Mouse (Mus musculus) myocyte (in vitro differentiated cells): ENCODE measurements around the gene Gm1043. TPM values are rescaled to one million over a fixed set of nuclear protein-coding genes. Genes with fewer than 3 reads are reported as not detected.

Source experiments
- H3K27me3 ChIP-seq: one replicate; pipeline ENCODE4 v1.6.1; 2011; ENCODE audit not compliant: control insufficient read depth, insufficient read depth, insufficient read length
- H3K36me3 ChIP-seq: one replicate; pipeline ENCODE4 v1.6.1; 2011; ENCODE audit not compliant: control insufficient read depth, insufficient read depth
- H3K4me2 ChIP-seq: one replicate; pipeline ENCODE4 v1.6.1; 2011; ENCODE audit warnings: low read depth, control low read depth
- H3K4me3 ChIP-seq: one replicate; pipeline ENCODE4 v1.5.1; 2011; ENCODE audit warnings: mild to moderate bottlenecking, control low read depth, moderate library complexity
- H3K79me2 ChIP-seq: one replicate; pipeline ENCODE4 v1.6.1; 2011; ENCODE audit not compliant: control insufficient read depth, insufficient read depth
- H3ac ChIP-seq: one replicate; pipeline ENCODE4 v1.6.1; 2011; ENCODE audit not compliant: control insufficient read depth, insufficient read length
- CEBPB ChIP-seq: IDR thresholded peaks from 2 replicates; pipeline ENCODE4 v1.6.1; 2011; ENCODE audit warnings: mild to moderate bottlenecking, moderate library complexity; ENCODE audit not compliant: poor library complexity, insufficient read depth, severe bottlenecking
- E2F4 ChIP-seq: IDR thresholded peaks from one replicate; pipeline ENCODE4 v1.6.1; 2011; ENCODE audit warnings: mild to moderate bottlenecking, control low read depth, moderate library complexity; ENCODE audit not compliant: insufficient read depth
- MAX ChIP-seq: IDR thresholded peaks from one replicate; pipeline ENCODE4 v1.6.1; 2011; ENCODE audit warnings: low read depth, mild to moderate bottlenecking, control low read depth
- MYOD1 ChIP-seq, 3 experiments: IDR thresholded peaks; one replicate each; pipeline ENCODE4 v1.6.1; 2011; ENCODE audit warnings: control low read depth in 2 of 3, low read depth in 2 of 3, mild to moderate bottlenecking in 2 of 3, moderate library complexity in 1 of 3; ENCODE audit not compliant: insufficient read length in 2 of 3, control insufficient read depth in 1 of 3
- MYOG ChIP-seq, 3 experiments: IDR thresholded peaks; one replicate each; pipeline ENCODE4 v1.6.1; 2011; ENCODE audit warnings: control low read depth in 2 of 3, low read depth in 2 of 3, mild to moderate bottlenecking in 2 of 3; ENCODE audit not compliant: insufficient read length in 2 of 3, control insufficient read depth in 1 of 3, insufficient read depth in 1 of 3
- POLR2A ChIP-seq: IDR thresholded peaks from one replicate; pipeline ENCODE4 v1.6.1; 2011; ENCODE audit warnings: low read depth, mild to moderate bottlenecking, control low read depth, moderate library complexity; ENCODE audit not compliant: insufficient read length
- POLR2AphosphoS2 ChIP-seq: IDR thresholded peaks from one replicate; pipeline ENCODE4 v1.6.1; 2011; ENCODE audit warnings: low read depth, control low read depth; ENCODE audit not compliant: insufficient read length
- REST ChIP-seq: IDR thresholded peaks from one replicate; pipeline ENCODE4 v1.6.1; 2011; ENCODE audit warnings: mild to moderate bottlenecking, control low read depth, moderate library complexity; ENCODE audit not compliant: insufficient read depth, insufficient read length
- SRF ChIP-seq: IDR thresholded peaks from one replicate; pipeline ENCODE4 v1.6.1; 2011; ENCODE audit warnings: low read depth; ENCODE audit not compliant: control insufficient read depth, insufficient read length
- TCF12 ChIP-seq: IDR thresholded peaks from one replicate; pipeline ENCODE4 v1.6.1; 2011; ENCODE audit warnings: mild to moderate bottlenecking, control low read depth; ENCODE audit not compliant: poor library complexity, insufficient read depth, severe bottlenecking
- TCF3 ChIP-seq: IDR thresholded peaks from one replicate; pipeline ENCODE4 v1.6.1; 2011; ENCODE audit warnings: low read depth, control low read depth; ENCODE audit not compliant: insufficient read length
- USF1 ChIP-seq: IDR thresholded peaks from one replicate; pipeline ENCODE4 v1.6.1; 2011; ENCODE audit warnings: low read depth, mild to moderate bottlenecking, control low read depth, moderate library complexity
- polyA plus RNA-seq: library from polyadenylated mRNA; unstranded; fragments of >200 nt; fragmentation: generic; extraction: Trizol; gene quantifications from one replicate; pipeline ENCODE4 v1.2.1, GENCODE M21; 2012; ENCODE audit warnings: missing spikeins

Gene Gm1043
- polyA plus RNA-seq, 1 experiment: not detected

DNA sequence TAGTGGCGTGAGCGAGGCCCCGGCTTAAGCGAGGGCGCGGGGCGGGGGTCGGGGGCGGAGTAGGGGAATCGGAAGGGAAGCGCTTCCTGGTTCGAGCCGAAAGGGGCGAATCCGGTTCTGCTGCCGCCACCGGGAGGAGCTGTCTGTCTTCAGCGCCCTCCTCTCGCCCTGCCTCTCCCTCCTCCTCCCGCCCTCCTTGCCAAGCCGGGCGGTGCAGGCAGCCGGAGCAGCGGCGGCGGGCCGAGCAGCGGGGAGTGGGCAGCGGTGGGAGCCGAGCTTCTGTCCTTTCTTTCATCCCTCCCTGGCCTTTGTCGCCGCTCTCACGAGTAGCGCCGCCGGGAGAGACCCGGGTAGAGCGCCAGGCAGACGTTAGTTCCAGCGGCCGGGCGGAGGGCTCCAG lies 160.5 kb downstream of the Gm1043 start:
- no peak overlapping the region for H3K4me2 ChIP-seq
- no peak overlapping the region for H3K4me3 ChIP-seq
- no peaks in the 10 kb centered on the region for H3K36me3 ChIP-seq
- TF ChIP-seq MYOD1 (IDR thresholded peaks at IDR 0.05; ENCODE audit: control insufficient read depth in 1 of 3, insufficient read length in 2 of 3, low read depth in 2 of 3): no peak
- TF ChIP-seq POLR2AphosphoS2: no peak
- no peak for TF ChIP-seq REST
- H3K79me2 ChIP-seq: no peaks in the 10 kb centered on the region
- peaks cover 18% of the 10 kb centered on the region for H3K27me3 ChIP-seq
- no peak overlapping the region for H3ac ChIP-seq

- Histone ChIP-seq H3K27me3 (peaks cover 18% of the 10 kb centered on the region), H3K4me3 (no peak overlapping the region), H3K79me2 (no peaks in the 10 kb centered on the region), H3ac (no peak overlapping the region), H3K4me2 (no peak overlapping the region), H3K36me3 (no peaks in the 10 kb centered on the region)
- TF ChIP-seq TCF12 (no peak), CEBPB (no peak), SRF (no peak), POLR2AphosphoS2 (no peak), E2F4 (no peak), MYOD1 (IDR thresholded peaks at IDR 0.05; ENCODE audit: control insufficient read depth in 1 of 3, insufficient read length in 2 of 3, low read depth in 2 of 3) (no peak), POLR2A (no peak), REST (no peak), MAX (no peak), MYOG (IDR thresholded peaks at IDR 0.05; ENCODE audit: control insufficient read depth in 1 of 3, insufficient read depth in 1 of 3, insufficient read length in 2 of 3, low read depth in 2 of 3) (no peak), TCF3 (no peak)
Observed at GRCm38 (mm10) chr5:37246138-37246910, 161.2 kb downstream of the Gm1043 start.

GRCm38 (mm10) chr5:37247456-37247855 lies 162.3 kb downstream of the Gm1043 start:
- Histone ChIP-seq H3K4me2 (no peak overlapping the region), H3K79me2 (no peaks in the 10 kb centered on the region), H3K4me3 (no peak overlapping the region), H3K36me3 (no peaks in the 10 kb centered on the region), H3ac (no peak overlapping the region), H3K27me3 (peaks cover 18% of the 10 kb centered on the region)
- TF ChIP-seq MYOG (IDR thresholded peaks at IDR 0.05; ENCODE audit: control insufficient read depth in 1 of 3, insufficient read depth in 1 of 3, insufficient read length in 2 of 3, low read depth in 2 of 3) (no peak), POLR2AphosphoS2 (no peak), CEBPB (no peak), REST (no peak), MAX (no peak), TCF12 (no peak), TCF3 (no peak), E2F4 (no peak), POLR2A (no peak), MYOD1 (IDR thresholded peaks at IDR 0.05; ENCODE audit: control insufficient read depth in 1 of 3, insufficient read length in 2 of 3, low read depth in 2 of 3) (no peak), USF1 (no peak), SRF (no peak)

DNA sequence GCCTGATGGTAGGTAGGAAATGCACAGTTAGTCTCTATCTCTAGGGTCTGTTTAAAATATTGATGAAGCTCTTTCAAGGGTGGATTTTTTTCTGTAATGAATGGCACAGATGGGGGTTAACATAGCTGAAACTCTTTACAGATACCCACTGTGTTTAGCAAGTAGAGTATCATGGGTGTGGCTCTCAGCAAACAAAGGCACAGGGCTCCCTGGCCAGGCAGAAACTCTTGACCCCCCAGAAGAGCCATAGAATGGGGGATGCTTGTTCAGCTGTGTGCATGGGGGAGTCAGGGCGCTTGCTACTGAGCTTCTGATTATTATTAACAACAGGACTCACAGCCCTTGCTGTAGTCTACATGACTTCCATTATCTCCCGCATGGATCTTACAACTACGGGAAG lies 163.7 kb downstream of the Gm1043 start:
- Histone ChIP-seq H3K4me2 (no peak overlapping the region), H3K36me3 (no peaks in the 10 kb centered on the region), H3ac (no peak overlapping the region), H3K27me3 (peaks cover 17% of the 10 kb centered on the region), H3K79me2 (no peaks in the 10 kb centered on the region), H3K4me3 (no peak overlapping the region)
- TF ChIP-seq POLR2A (no peak), MYOG (IDR thresholded peaks at IDR 0.05; ENCODE audit: control insufficient read depth in 1 of 3, insufficient read depth in 1 of 3, insufficient read length in 2 of 3, low read depth in 2 of 3) (no peak), SRF (no peak), POLR2AphosphoS2 (no peak), MAX (no peak), TCF12 (no peak), MYOD1 (IDR thresholded peaks at IDR 0.05; ENCODE audit: control insufficient read depth in 1 of 3, insufficient read length in 2 of 3, low read depth in 2 of 3) (no peak), TCF3 (no peak), CEBPB (no peak), E2F4 (no peak)

DNA sequence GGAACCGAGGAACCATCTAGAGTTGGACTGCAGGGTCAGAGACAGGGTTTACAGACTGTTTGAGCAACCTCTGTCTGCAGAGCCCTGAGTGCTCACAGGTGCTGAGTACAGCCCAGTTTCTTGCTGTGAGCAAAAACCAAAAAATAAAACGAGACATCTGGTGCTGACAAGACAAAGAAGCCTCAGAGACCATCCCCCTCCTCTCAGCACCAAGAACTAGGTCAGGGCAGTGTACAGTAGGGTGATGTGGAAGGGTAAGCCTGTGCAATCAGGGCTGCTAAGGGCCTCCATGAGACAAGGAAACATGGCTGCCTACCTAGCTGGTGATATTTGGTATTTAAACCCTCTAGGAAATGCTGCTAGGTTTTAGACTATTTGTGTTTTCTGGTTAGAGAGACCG lies 166.4 kb downstream of the Gm1043 start:
- Histone ChIP-seq H3K36me3 (no peaks in the 10 kb centered on the region), H3K27me3 (no peaks in the 10 kb centered on the region), H3K4me2 (no peak overlapping the region), H3K4me3 (no peak overlapping the region), H3K79me2 (no peaks in the 10 kb centered on the region), H3ac (no peak overlapping the region)
- TF ChIP-seq POLR2AphosphoS2 (no peak), MYOD1 (IDR thresholded peaks at IDR 0.05; ENCODE audit: control insufficient read depth in 1 of 3, insufficient read length in 2 of 3, low read depth in 2 of 3) (no peak), USF1 (no peak), REST (no peak), CEBPB (no peak), SRF (no peak), POLR2A (no peak), MYOG (IDR thresholded peaks at IDR 0.05; ENCODE audit: control insufficient read depth in 1 of 3, insufficient read depth in 1 of 3, insufficient read length in 2 of 3, low read depth in 2 of 3) (no peak), E2F4 (no peak), TCF12 (no peak), MAX (no peak), TCF3 (no peak)
